Mouse (Mus musculus): ENCODE data around the gene Ifitm5.

DNA sequence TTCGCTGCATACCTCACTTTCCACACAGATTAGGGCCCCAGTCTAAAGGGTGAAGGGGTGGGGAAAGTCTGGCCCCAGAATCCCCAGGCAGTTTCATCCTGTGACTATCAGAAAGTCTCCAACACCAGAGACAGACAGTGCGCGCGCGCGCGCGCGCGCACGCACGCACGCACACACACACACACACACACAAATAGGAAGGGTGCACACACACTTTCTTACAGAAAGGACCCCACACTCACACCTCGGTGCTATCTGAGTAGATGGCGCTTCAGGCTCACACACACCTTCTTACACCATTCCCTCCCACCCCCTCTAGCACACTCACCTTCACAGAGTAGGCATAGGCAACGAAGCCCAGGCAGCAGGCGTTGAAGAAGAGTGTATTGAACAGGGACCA, 5.3 kb upstream of the Ifitm5 start:
- TF ChIP-seq CTCF (IDR thresholded peaks at IDR 0.05) (no peak), EP300 (IDR thresholded peaks at IDR 0.05) (no peak)

All from lung, postnatal 0 days (tissue).